Mouse (Mus musculus): Measurements from ENCODE around the gene Tfb2m. TPM values are rescaled to one million over a fixed set of nuclear protein-coding genes. Genes with fewer than 3 reads are reported as not detected.

The Tfb2m gene
- polyA plus RNA-seq, 1 experiment from 2014 or later, result 32.6 TPM

- Histone ChIP-seq H3K27ac (no peak overlapping the region), H3K36me3 (ENCODE audit: poor library complexity, severe bottlenecking) (peaks cover 22% of the 10 kb centered on the region), H3K9me3 (replicated peaks) (no peaks in the 10 kb centered on the region), H3K4me1 (no peaks in the 10 kb centered on the region), H3K27me3 (no peaks in the 10 kb centered on the region), H3K4me2 (no peak overlapping the region), H3K4me3 (no peak overlapping the region), H3K9ac (no peak overlapping the region)
- WGBS, result 81% methylated on average over 6 of the region's 6 CpGs
- no peak for ATAC-seq
Measured at GRCm38 (mm10) chr1:179578625-179579024, 32.6 kb upstream of the Tfb2m start.

- Histone ChIP-seq H3K4me2 (no peak overlapping the region), H3K4me1 (no peaks in the 10 kb centered on the region; the same call in 1 of the 2 replicates), H3K36me3 (ENCODE audit: poor library complexity, severe bottlenecking) (0 out of 2 replicates have a peak, but pooled peaks cover under 1% of the 10 kb centered on the region), H3K27me3 (no peaks in the 10 kb centered on the region), H3K9me3 (replicated peaks) (no peaks in the 10 kb centered on the region), H3K9ac (no peak overlapping the region), H3K4me3 (no peak overlapping the region), H3K27ac (no peak overlapping the region)
- no peak for ATAC-seq
- 85% methylated on average over 6 of the region's 6 CpGs for WGBS
Measured at GRCm38 (mm10) chr1:179573650-179574206, 27.7 kb upstream of the Tfb2m start.

- no peak for ATAC-seq
- Histone ChIP-seq H3K4me3 (no peak overlapping the region), H3K36me3 (ENCODE audit: poor library complexity, severe bottlenecking) (no peaks in the 10 kb centered on the region), H3K9me3 (replicated peaks) (no peaks in the 10 kb centered on the region), H3K4me2 (no peak overlapping the region), H3K4me1 (peaks cover 11% of the 10 kb centered on the region), H3K27ac (no peak overlapping the region), H3K9ac (no peak overlapping the region), H3K27me3 (no peaks in the 10 kb centered on the region)
- WGBS, result 90% methylated on average over 4 of the region's 4 CpGs
Measured at GRCm38 (mm10) chr1:179571686-179572085, 25.6 kb upstream of the Tfb2m start.

- H3K36me3 ChIP-seq (ENCODE audit: poor library complexity, severe bottlenecking), result no peaks in the 10 kb centered on the region
- H3K4me1 ChIP-seq, result peaks cover 11% of the 10 kb centered on the region
- no peak overlapping the region for H3K27ac ChIP-seq
- WGBS, result 97% methylated on average over 1 of the region's 1 CpGs
- no peak for ATAC-seq
- H3K27me3 ChIP-seq, result no peaks in the 10 kb centered on the region
- no peaks in the 10 kb centered on the region for H3K9me3 ChIP-seq (replicated peaks)
- H3K4me2 ChIP-seq, result no peak overlapping the region
- H3K9ac ChIP-seq, result no peak overlapping the region
- no peak overlapping the region for H3K4me3 ChIP-seq
Measured at GRCm38 (mm10) chr1:179570482-179570881, 24.4 kb upstream of the Tfb2m start.

- H3K4me3 ChIP-seq, result no peak overlapping the region
- no peaks in the 10 kb centered on the region for H3K36me3 ChIP-seq (ENCODE audit: poor library complexity, severe bottlenecking)
- H3K4me1 ChIP-seq, result peaks cover 11% of the 10 kb centered on the region
- H3K4me2 ChIP-seq, result no peak overlapping the region
- no peaks in the 10 kb centered on the region for H3K27me3 ChIP-seq
- no peak overlapping the region for H3K9ac ChIP-seq
- 88% methylated on average over 4 of the region's 4 CpGs for WGBS
- ATAC-seq, result no peak
- H3K9me3 ChIP-seq (replicated peaks), result no peaks in the 10 kb centered on the region
- H3K27ac ChIP-seq, result no peak overlapping the region
Measured at GRCm38 (mm10) chr1:179568690-179569398, 22.8 kb upstream of the Tfb2m start.

- H3K4me2 ChIP-seq, result no peak overlapping the region
- peaks cover 17% of the 10 kb centered on the region for H3K4me1 ChIP-seq
- H3K36me3 ChIP-seq (ENCODE audit: poor library complexity, severe bottlenecking), result no peaks in the 10 kb centered on the region
- peak; percentile 30; the same call in 1 of the 2 replicates for ATAC-seq
- H3K9me3 ChIP-seq (replicated peaks), result no peaks in the 10 kb centered on the region
- no peak overlapping the region for H3K4me3 ChIP-seq
- H3K27me3 ChIP-seq, result no peaks in the 10 kb centered on the region
- WGBS, result 75% methylated on average over 7 of the region's 7 CpGs
- H3K9ac ChIP-seq, result 0 out of 2 replicates have a peak overlapping the region, but pooled peaks have one; percentile 13
- peak overlapping the region; percentile 45 for H3K27ac ChIP-seq
Measured at GRCm38 (mm10) chr1:179567558-179567957, 21.5 kb upstream of the Tfb2m start.

GRCm38 (mm10) chr1:179563926-179564325, 17.9 kb upstream of the Tfb2m start:
- no peak for ATAC-seq
- Histone ChIP-seq H3K9ac (no peak overlapping the region), H3K9me3 (replicated peaks) (no peaks in the 10 kb centered on the region), H3K4me1 (peaks cover 17% of the 10 kb centered on the region), H3K4me2 (no peak overlapping the region), H3K27me3 (no peaks in the 10 kb centered on the region), H3K4me3 (no peak overlapping the region), H3K27ac (no peak overlapping the region), H3K36me3 (ENCODE audit: poor library complexity, severe bottlenecking) (no peaks in the 10 kb centered on the region)
- 88% methylated on average over 5 of the region's 5 CpGs for WGBS

- Histone ChIP-seq H3K4me1 (peaks cover 17% of the 10 kb centered on the region), H3K27ac (no peak overlapping the region), H3K4me3 (no peak overlapping the region), H3K4me2 (no peak overlapping the region), H3K36me3 (ENCODE audit: poor library complexity, severe bottlenecking) (no peaks in the 10 kb centered on the region), H3K27me3 (no peaks in the 10 kb centered on the region), H3K9me3 (replicated peaks) (no peaks in the 10 kb centered on the region), H3K9ac (no peak overlapping the region)
- 92% methylated on average over 4 of the region's 4 CpGs for WGBS
- no peak for ATAC-seq
Measured at GRCm38 (mm10) chr1:179563211-179563610, 17.1 kb upstream of the Tfb2m start.

- 93% methylated on average over 6 of the region's 6 CpGs for WGBS
- H3K4me1 ChIP-seq, result 0 out of 2 replicates have a peak, but pooled peaks cover 6% of the 10 kb centered on the region
- no peak overlapping the region for H3K4me3 ChIP-seq
- no peaks in the 10 kb centered on the region for H3K36me3 ChIP-seq (ENCODE audit: poor library complexity, severe bottlenecking)
- H3K27me3 ChIP-seq, result no peaks in the 10 kb centered on the region
- no peak overlapping the region for H3K9ac ChIP-seq
- H3K4me2 ChIP-seq, result no peak overlapping the region
- H3K27ac ChIP-seq, result no peak overlapping the region
- no peak for ATAC-seq
- no peaks in the 10 kb centered on the region for H3K9me3 ChIP-seq (replicated peaks)
Measured at GRCm38 (mm10) chr1:179560845-179561430, 14.9 kb upstream of the Tfb2m start.

GRCm38 (mm10) chr1:179559446-179560194, 13.6 kb upstream of the Tfb2m start:
- Histone ChIP-seq H3K9ac (no peak overlapping the region), H3K27ac (no peak overlapping the region), H3K4me3 (no peak overlapping the region), H3K9me3 (replicated peaks) (no peaks in the 10 kb centered on the region), H3K4me1 (0 out of 2 replicates have a peak, but pooled peaks cover 6% of the 10 kb centered on the region), H3K36me3 (ENCODE audit: poor library complexity, severe bottlenecking) (no peaks in the 10 kb centered on the region), H3K27me3 (no peaks in the 10 kb centered on the region), H3K4me2 (no peak overlapping the region)
- no peak for ATAC-seq
- 84% methylated on average over 11 of the region's 11 CpGs for WGBS

- ATAC-seq, result no peak
- Histone ChIP-seq H3K4me2 (no peak overlapping the region), H3K27me3 (no peaks in the 10 kb centered on the region), H3K9me3 (replicated peaks) (no peaks in the 10 kb centered on the region), H3K36me3 (ENCODE audit: poor library complexity, severe bottlenecking) (no peaks in the 10 kb centered on the region), H3K4me3 (no peak overlapping the region), H3K9ac (no peak overlapping the region), H3K4me1 (no peaks in the 10 kb centered on the region), H3K27ac (no peak overlapping the region)
- 88% methylated on average over 3 of the region's 3 CpGs for WGBS
Measured at GRCm38 (mm10) chr1:179556921-179557320, 10.9 kb upstream of the Tfb2m start.

- H3K4me2 ChIP-seq, result no peak overlapping the region
- no peak overlapping the region for H3K4me3 ChIP-seq
- no peak for ATAC-seq
- no peaks in the 10 kb centered on the region for H3K27me3 ChIP-seq
- no peaks in the 10 kb centered on the region for H3K9me3 ChIP-seq (replicated peaks)
- 85% methylated on average over 4 of the region's 4 CpGs for WGBS
- no peak overlapping the region for H3K27ac ChIP-seq
- H3K9ac ChIP-seq, result no peak overlapping the region
- no peaks in the 10 kb centered on the region for H3K36me3 ChIP-seq (ENCODE audit: poor library complexity, severe bottlenecking)
- no peaks in the 10 kb centered on the region for H3K4me1 ChIP-seq
Measured at GRCm38 (mm10) chr1:179553949-179554347, 7.9 kb upstream of the Tfb2m start.
